Mouse (Mus musculus) cerebellum, adult 2 months (tissue): Measurements from ENCODE around the gene Ppm1b.
A peak's percentile ranks its signal among the peaks of the same experiment; 100 is the strongest.

Experiments used
- CTCF ChIP-seq: fragments of 200-500 bp; IDR thresholded peaks from 2 replicates; pipeline ENCODE4 v1.5.1; 2011; ENCODE audit warnings: low read depth, mild to moderate bottlenecking, control low read depth, low read length, moderate library complexity, borderline replicate concordance; ENCODE audit not compliant: insufficient read depth
- POLR2A ChIP-seq: fragments of 200-500 bp; IDR thresholded peaks from 2 replicates; pipeline ENCODE4 v1.6.1; 2011; ENCODE audit warnings: low read length, control low read depth, borderline replicate concordance; ENCODE audit not compliant: insufficient read depth

DNA sequence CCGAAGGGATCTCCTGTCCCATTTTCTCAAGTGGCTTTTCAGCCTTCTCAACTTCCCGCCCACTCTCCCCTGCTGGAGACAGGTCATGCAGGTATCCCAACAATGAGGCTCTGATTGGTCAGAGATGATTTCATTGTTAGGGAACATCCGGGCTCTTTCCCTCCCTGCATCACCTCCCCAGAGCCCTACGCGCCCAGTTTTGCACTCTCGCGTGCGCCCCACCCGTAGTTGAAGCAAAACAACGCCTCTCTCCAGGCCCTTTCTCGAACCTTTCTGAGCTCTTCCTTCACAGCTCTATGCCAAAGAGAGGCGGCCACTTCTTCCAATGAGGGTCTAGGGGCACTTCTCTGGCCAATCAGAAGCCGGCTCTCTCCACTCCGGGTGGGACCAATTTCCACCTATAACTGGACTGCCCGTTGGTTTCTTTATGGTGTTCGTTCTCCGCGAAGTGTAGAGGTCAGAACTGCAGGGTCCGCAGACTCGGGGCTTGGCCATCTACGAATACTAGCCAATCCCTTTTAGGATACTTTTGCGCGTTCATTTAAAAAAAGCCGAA lies 468 bp downstream of the Ppm1b start:
- no peak for TF ChIP-seq CTCF
- peak; percentile 64; the same call in 1 of the 2 replicates for TF ChIP-seq POLR2A
